Mouse (Mus musculus): ENCODE data around the gene Fkbp14. TPM values are rescaled to one million over a fixed set of nuclear protein-coding genes. Genes with fewer than 3 reads are reported as not detected.

The Fkbp14 gene
- polyA plus RNA-seq, 1 experiment from 2014 or later, result 8.7 TPM

DNA sequence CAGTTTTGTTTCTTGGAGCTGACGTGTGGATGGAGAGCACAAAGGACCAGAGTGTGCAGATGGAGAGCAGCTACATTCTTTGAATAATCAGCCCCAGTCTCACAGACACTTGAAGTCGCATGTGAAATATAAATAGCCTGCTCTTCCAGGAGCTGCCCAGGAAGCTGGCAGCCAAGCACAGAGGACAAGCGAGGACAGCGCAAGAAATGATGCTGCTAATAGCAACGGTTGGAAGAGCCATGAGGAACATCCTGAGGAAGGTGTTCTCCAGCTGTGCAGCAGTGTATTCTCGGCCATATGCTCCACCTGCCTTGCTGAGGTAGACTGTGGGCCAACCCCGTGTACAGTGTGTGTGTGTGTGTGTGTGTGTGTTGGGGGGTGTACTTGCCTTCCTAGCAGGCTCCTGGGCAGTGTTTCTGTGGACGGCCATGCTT is 66.0 kb downstream of the Fkbp14 start:
- H3K9ac ChIP-seq (ENCODE audit: low read depth, low read length), result no peak overlapping the region
- no peaks in the 10 kb centered on the region for H3K27me3 ChIP-seq (replicated peaks; ENCODE audit: control insufficient read depth, insufficient read depth, low read length)
- H3K36me3 ChIP-seq (ENCODE audit: control insufficient read depth, insufficient read depth), result no peaks in the 10 kb centered on the region
- H3K4me3 ChIP-seq (ENCODE audit: low read depth, low read length), result no peak overlapping the region
- no peaks in the 10 kb centered on the region for H3K9me3 ChIP-seq (ENCODE audit: control insufficient read depth)
- ATAC-seq, result no peak
- H3K4me2 ChIP-seq (replicated peaks; ENCODE audit: low read depth), result no peak overlapping the region
- no peak for TF ChIP-seq CTCF (IDR thresholded peaks at IDR 0.05; ENCODE audit: low read depth)
- 59% methylated on average over 8 of the region's 8 CpGs for WGBS
- no peak overlapping the region for H3K27ac ChIP-seq (ENCODE audit: low read depth, low read length)
- H3K4me1 ChIP-seq (replicated peaks; ENCODE audit: control insufficient read depth, insufficient read depth, low read length), result no peaks in the 10 kb centered on the region

- H3K36me3 ChIP-seq (ENCODE audit: control insufficient read depth, insufficient read depth), result no peaks in the 10 kb centered on the region
- no peak overlapping the region for H3K4me3 ChIP-seq (ENCODE audit: low read depth, low read length)
- no peaks in the 10 kb centered on the region for H3K9me3 ChIP-seq (ENCODE audit: control insufficient read depth)
- H3K4me1 ChIP-seq (replicated peaks; ENCODE audit: control insufficient read depth, insufficient read depth, low read length), result no peaks in the 10 kb centered on the region
- no peak for ATAC-seq
- H3K27me3 ChIP-seq (replicated peaks; ENCODE audit: control insufficient read depth, insufficient read depth, low read length), result no peaks in the 10 kb centered on the region
- WGBS, result 95% methylated on average over 2 of the region's 2 CpGs
- H3K27ac ChIP-seq (ENCODE audit: low read depth, low read length), result no peak overlapping the region
- no peak overlapping the region for H3K9ac ChIP-seq (ENCODE audit: low read depth, low read length)
- no peak overlapping the region for H3K4me2 ChIP-seq (replicated peaks; ENCODE audit: low read depth)
- no peak for TF ChIP-seq CTCF (IDR thresholded peaks at IDR 0.05; ENCODE audit: low read depth)
Measured at GRCm38 (mm10) chr6:54530182-54530581, 66.9 kb downstream of the Fkbp14 start.

DNA sequence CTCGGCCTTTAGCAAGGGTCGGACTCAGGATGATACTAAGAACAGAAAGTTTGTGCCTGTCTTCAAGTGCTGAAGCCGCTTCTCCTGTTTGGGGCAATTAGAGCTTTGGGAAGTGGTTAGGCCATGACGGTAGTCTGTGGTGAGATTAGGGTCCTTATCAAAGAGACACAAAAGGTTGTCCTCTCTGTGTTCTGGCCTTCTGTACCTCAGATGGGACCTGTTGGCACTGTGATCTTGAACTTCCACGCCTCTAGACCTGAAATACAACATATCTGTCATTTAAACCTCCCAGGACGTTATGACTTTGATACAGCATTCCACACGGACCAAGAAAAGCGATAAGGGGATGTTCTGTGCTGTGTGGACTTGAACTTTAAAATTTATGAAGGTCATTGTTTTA is 68.4 kb downstream of the Fkbp14 start:
- no peak for ATAC-seq

More for the DNA sequence above, 68.4 kb downstream of the Fkbp14 start:
- Histone ChIP-seq H3K9ac (ENCODE audit: low read depth, low read length) (no peak overlapping the region), H3K36me3 (ENCODE audit: control insufficient read depth, insufficient read depth) (no peaks in the 10 kb centered on the region), H3K4me3 (ENCODE audit: low read depth, low read length) (no peak overlapping the region), H3K4me2 (replicated peaks; ENCODE audit: low read depth) (no peak overlapping the region), H3K27ac (ENCODE audit: low read depth, low read length) (no peak overlapping the region), H3K9me3 (ENCODE audit: control insufficient read depth) (no peaks in the 10 kb centered on the region), H3K27me3 (replicated peaks; ENCODE audit: control insufficient read depth, insufficient read depth, low read length) (no peaks in the 10 kb centered on the region), H3K4me1 (replicated peaks; ENCODE audit: control insufficient read depth, insufficient read depth, low read length) (no peaks in the 10 kb centered on the region)
- 81% methylated on average over 8 of the region's 8 CpGs for WGBS
- TF ChIP-seq CTCF (IDR thresholded peaks at IDR 0.05; ENCODE audit: low read depth), result no peak

Other genes starting within 250 kb of the Fkbp14 start
- 4.5 and 5.7 TPM in 2 replicates for gene Wipf3, start 167.7 kb downstream of the Fkbp14 start, polyA plus RNA-seq (2015; fragmentation: Nextera tagmentation; extraction: Ambion mirVana)
- 2.5 and 4.4 TPM in 2 replicates for gene Scrn1, start 30.8 kb downstream of the Fkbp14 start, polyA plus RNA-seq (2015; fragmentation: Nextera tagmentation; extraction: Ambion mirVana)
- gene Plekha8, start 2.2 kb downstream of the Fkbp14 start, polyA plus RNA-seq (2015; fragmentation: Nextera tagmentation; extraction: Ambion mirVana), result 8.1 and 9.0 TPM in 2 replicates
- gene Mturn, start 84.3 kb upstream of the Fkbp14 start, polyA plus RNA-seq (2015; fragmentation: Nextera tagmentation; extraction: Ambion mirVana), result 2.5 and 3.2 TPM in 2 replicates
- gene Znrf2, start 219.6 kb upstream of the Fkbp14 start, polyA plus RNA-seq (2015; fragmentation: Nextera tagmentation; extraction: Ambion mirVana), result 7.8 and 8.5 TPM in 2 replicates

Measured in intestine, postnatal 0 days (tissue).